Mouse (Mus musculus): ENCODE measurements around the gene Prss34. TPM values are rescaled to one million over a fixed set of nuclear protein-coding genes. Genes with fewer than 3 reads are reported as not detected.

Gene Prss34
- polyA plus RNA-seq, 1 experiment from 2014 or later, result 0.33 TPM

DNA sequence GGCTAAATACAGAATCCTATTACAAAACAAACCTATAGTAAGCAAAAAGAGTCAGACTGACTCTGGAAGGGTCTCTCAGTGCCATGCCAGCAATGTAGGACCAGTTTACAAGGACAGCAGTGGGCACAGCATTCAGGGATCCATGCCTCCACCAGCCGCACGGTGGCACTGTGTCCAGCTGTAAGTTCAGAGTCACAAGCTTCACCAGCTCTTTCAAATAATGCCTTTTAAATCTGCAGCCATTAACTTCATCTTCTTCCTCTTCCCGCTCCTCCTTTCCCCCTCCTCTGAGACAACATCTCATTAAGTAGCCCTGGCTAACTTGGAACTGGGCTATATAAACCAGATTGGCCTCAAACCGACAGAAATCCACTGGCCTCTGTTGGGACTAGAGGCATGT, 9.4 kb upstream of the Prss34 start:
- Histone ChIP-seq H3K4me2 (replicated peaks; ENCODE audit: low read depth, low read length) (no peak overlapping the region), H3K9me3 (ENCODE audit: control insufficient read depth, low read depth, low read length) (no peaks in the 10 kb centered on the region), H3K36me3 (ENCODE audit: control insufficient read depth, insufficient read depth, low read length) (no peaks in the 10 kb centered on the region), H3K27ac (ENCODE audit: low read length) (no peak overlapping the region), H3K27me3 (ENCODE audit: control insufficient read depth, insufficient read depth, low read length) (no peaks in the 10 kb centered on the region), H3K4me3 (ENCODE audit: low read depth, low read length) (no peak overlapping the region), H3K9ac (replicated peaks; ENCODE audit: low read depth, low read length) (no peak overlapping the region), H3K4me1 (ENCODE audit: control insufficient read depth, insufficient read depth, low read length) (no peaks in the 10 kb centered on the region)
- 16% methylated on average over 4 of the region's 4 CpGs for WGBS
- no peak for ATAC-seq (ENCODE audit: insufficient number of reproducible peaks, insufficient read depth, low FRiP score, low read depth)

DNA sequence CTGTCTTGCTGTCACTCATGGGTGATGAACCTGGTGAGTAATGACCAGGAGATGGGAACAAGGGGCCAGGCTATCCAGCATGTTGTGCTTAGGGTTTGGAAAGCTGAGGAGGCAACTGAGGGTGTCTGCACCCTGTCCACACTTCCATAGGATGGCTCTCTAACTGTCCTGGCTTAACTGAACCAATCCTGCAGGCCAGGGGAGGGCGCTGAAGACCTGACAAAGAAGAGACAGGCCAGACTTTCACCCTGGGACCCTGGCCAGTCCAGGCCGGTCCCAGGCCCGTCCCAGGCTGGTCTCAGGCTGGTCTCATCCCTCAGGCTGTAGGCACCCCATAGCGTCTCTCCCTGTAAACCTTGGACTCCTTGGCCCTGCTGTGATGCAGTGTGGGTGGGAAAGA, 7.8 kb upstream of the Prss34 start:
- Histone ChIP-seq H3K27me3 (ENCODE audit: control insufficient read depth, insufficient read depth, low read length) (no peaks in the 10 kb centered on the region), H3K36me3 (ENCODE audit: control insufficient read depth, insufficient read depth, low read length) (no peaks in the 10 kb centered on the region), H3K4me2 (replicated peaks; ENCODE audit: low read depth, low read length) (no peak overlapping the region), H3K9ac (replicated peaks; ENCODE audit: low read depth, low read length) (no peak overlapping the region), H3K27ac (ENCODE audit: low read length) (no peak overlapping the region), H3K9me3 (ENCODE audit: control insufficient read depth, low read depth, low read length) (no peaks in the 10 kb centered on the region), H3K4me1 (ENCODE audit: control insufficient read depth, insufficient read depth, low read length) (no peaks in the 10 kb centered on the region), H3K4me3 (ENCODE audit: low read depth, low read length) (no peak overlapping the region)
- WGBS, result 33% methylated on average over 4 of the region's 4 CpGs
- ATAC-seq (ENCODE audit: insufficient number of reproducible peaks, insufficient read depth, low FRiP score, low read depth), result no peak

DNA sequence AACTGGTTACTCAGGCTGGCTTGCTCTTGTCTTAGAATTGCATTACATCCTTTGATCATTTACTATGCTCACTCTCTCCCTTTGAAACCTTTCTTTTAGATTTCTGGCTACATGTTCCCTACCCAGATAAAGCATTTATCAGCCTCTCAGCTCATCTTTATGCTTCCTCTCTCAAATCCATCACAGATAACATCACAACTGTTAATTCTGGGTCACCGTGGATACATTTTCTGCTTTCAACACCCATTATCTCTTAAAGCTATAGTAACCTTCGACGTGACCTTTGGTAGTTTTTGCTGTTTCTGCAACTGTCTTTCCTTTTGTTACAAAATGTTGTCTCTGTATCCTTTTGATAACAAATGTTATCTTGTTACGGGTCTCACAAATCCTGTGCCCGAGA, 4.7 kb upstream of the Prss34 start:
- H3K9me3 ChIP-seq (ENCODE audit: control insufficient read depth, low read depth, low read length), result no peaks in the 10 kb centered on the region
- H3K27me3 ChIP-seq (ENCODE audit: control insufficient read depth, insufficient read depth, low read length), result no peaks in the 10 kb centered on the region
- H3K36me3 ChIP-seq (ENCODE audit: control insufficient read depth, insufficient read depth, low read length), result no peaks in the 10 kb centered on the region
- no peak overlapping the region for H3K9ac ChIP-seq (replicated peaks; ENCODE audit: low read depth, low read length)
- no peaks in the 10 kb centered on the region for H3K4me1 ChIP-seq (ENCODE audit: control insufficient read depth, insufficient read depth, low read length)
- ATAC-seq (ENCODE audit: insufficient number of reproducible peaks, insufficient read depth, low FRiP score, low read depth), result no peak
- no peak overlapping the region for H3K4me2 ChIP-seq (replicated peaks; ENCODE audit: low read depth, low read length)
- H3K4me3 ChIP-seq (ENCODE audit: low read depth, low read length), result no peak overlapping the region
- 62% methylated on average over 5 of the region's 5 CpGs for WGBS
- no peak overlapping the region for H3K27ac ChIP-seq (ENCODE audit: low read length)

DNA sequence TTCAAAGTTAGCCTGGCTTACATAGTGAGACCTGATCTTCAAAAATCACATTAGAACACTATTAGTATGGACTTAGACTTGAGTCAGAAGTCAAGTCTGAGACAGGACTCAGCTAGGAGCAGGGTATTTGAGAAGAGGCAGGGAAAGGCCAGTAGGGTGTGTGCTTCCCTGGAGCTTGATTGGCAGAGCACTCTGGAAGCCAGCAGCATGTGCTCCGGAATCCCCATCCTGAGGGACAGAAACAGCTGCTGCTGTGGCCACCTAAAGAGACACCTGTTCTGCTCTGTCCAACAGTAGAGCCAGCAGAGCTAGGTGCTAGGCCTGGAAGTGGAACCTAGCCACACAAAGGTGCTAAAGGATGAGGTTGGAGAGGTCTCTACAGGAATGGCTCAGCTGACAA, 4.1 kb upstream of the Prss34 start:
- no peak overlapping the region for H3K9ac ChIP-seq (replicated peaks; ENCODE audit: low read depth, low read length)
- WGBS, result 60% methylated on average over 1 of the region's 1 CpGs
- no peak for ATAC-seq (ENCODE audit: insufficient number of reproducible peaks, insufficient read depth, low FRiP score, low read depth)
- H3K27ac ChIP-seq (ENCODE audit: low read length), result no peak overlapping the region
- H3K27me3 ChIP-seq (ENCODE audit: control insufficient read depth, insufficient read depth, low read length), result no peaks in the 10 kb centered on the region
- no peaks in the 10 kb centered on the region for H3K4me1 ChIP-seq (ENCODE audit: control insufficient read depth, insufficient read depth, low read length)
- H3K4me2 ChIP-seq (replicated peaks; ENCODE audit: low read depth, low read length), result no peak overlapping the region
- H3K9me3 ChIP-seq (ENCODE audit: control insufficient read depth, low read depth, low read length), result no peaks in the 10 kb centered on the region
- no peaks in the 10 kb centered on the region for H3K36me3 ChIP-seq (ENCODE audit: control insufficient read depth, insufficient read depth, low read length)
- no peak overlapping the region for H3K4me3 ChIP-seq (ENCODE audit: low read depth, low read length)

DNA sequence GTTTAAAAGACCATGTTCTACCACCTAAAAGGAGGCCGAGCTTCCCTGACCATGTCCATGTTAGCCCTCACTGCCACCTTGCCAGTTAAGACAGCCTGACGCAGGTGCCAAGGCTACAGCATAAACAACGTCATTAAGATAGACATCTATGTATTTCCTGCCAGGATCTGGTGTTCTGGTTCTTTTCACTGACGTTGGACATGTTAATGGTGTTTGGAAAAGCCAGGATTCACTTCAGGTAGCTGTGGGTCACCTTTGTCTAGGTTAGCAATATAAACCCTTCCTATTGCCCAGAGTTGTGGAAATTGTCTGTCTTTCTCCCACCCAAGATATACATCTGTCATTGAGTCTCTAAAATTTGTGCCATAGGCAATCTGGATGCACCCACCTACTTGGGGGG, 10.2 kb downstream of the Prss34 start, which contains the start of gene Prss28:
TSS of gene Prss28 (plus strand) at position 301 of the 400 bp plus-strand sequence.
- Histone ChIP-seq H3K9me3 (ENCODE audit: control insufficient read depth, low read depth, low read length) (no peaks in the 10 kb centered on the region), H3K27ac (ENCODE audit: low read length) (no peak within 1 kb of the TSS), H3K4me1 (ENCODE audit: control insufficient read depth, insufficient read depth, low read length) (no peaks in the 10 kb centered on the region), H3K4me3 (ENCODE audit: low read depth, low read length) (no peak within 1 kb of the TSS), H3K4me2 (replicated peaks; ENCODE audit: low read depth, low read length) (no peak within 1 kb of the TSS), H3K27me3 (ENCODE audit: control insufficient read depth, insufficient read depth, low read length) (no peaks in the 10 kb centered on the region), H3K36me3 (ENCODE audit: control insufficient read depth, insufficient read depth, low read length) (no peaks in the 10 kb centered on the region), H3K9ac (replicated peaks; ENCODE audit: low read depth, low read length) (no peak within 1 kb of the TSS)
- no peak for ATAC-seq (ENCODE audit: insufficient number of reproducible peaks, insufficient read depth, low FRiP score, low read depth)
- WGBS, result 51% methylated on average over 4 of the region's 4 CpGs

DNA sequence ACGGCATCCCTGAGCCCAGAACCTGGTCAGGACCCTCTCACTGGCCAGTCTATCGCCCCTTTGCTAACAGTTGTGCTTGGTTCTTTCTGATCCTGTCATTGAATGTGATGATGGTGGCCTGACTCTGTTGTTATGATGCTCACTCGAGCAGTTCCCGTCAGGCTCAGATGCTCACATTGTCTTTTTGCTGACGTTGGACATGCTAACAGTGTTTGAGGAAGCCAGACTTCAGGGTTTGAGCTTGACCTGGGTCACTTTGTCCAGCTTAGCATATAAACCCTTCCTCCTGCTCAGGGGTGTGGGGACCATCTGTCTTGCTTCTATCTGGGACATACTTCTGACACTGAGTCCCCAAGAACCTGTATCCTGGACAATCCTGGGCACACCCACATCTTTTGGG, 20.2 kb downstream of the Prss34 start, which contains the start of gene Prss29:
TSS of gene Prss29 (plus strand) at position 301 of the 400 bp plus-strand sequence.
- no peak within 1 kb of the TSS for H3K4me2 ChIP-seq (replicated peaks; ENCODE audit: low read depth, low read length)
- H3K27me3 ChIP-seq (ENCODE audit: control insufficient read depth, insufficient read depth, low read length), result no peaks in the 10 kb centered on the region
- H3K27ac ChIP-seq (ENCODE audit: low read length), result no peak within 1 kb of the TSS
- no peaks in the 10 kb centered on the region for H3K4me1 ChIP-seq (ENCODE audit: control insufficient read depth, insufficient read depth, low read length)
- no peak within 1 kb of the TSS for H3K9ac ChIP-seq (replicated peaks; ENCODE audit: low read depth, low read length)
- no peak within 1 kb of the TSS for H3K4me3 ChIP-seq (ENCODE audit: low read depth, low read length)
- ATAC-seq (ENCODE audit: insufficient number of reproducible peaks, insufficient read depth, low FRiP score, low read depth), result no peak
- 71% methylated on average over 5 of the region's 5 CpGs for WGBS
- no peaks in the 10 kb centered on the region for H3K9me3 ChIP-seq (ENCODE audit: control insufficient read depth, low read depth, low read length)
- H3K36me3 ChIP-seq (ENCODE audit: control insufficient read depth, insufficient read depth, low read length), result no peaks in the 10 kb centered on the region

DNA sequence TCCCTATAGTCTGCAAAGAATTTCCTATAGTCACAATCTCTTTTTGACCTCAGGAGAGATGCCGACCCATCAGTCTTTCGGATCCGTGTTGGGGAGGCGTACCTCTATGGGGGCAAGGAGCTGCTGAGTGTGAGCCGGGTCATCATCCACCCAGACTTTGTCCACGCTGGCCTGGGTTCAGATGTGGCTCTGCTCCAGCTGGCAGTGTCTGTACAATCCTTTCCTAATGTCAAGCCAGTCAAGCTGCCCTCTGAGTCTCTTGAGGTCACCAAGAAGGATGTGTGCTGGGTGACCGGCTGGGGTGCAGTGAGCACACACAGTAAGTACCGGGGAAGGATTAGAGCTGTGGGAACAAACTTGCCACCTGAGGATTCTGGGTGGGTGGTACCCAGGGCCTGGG, 22.6 kb downstream of the Prss34 start:
- no peak overlapping the region for H3K9ac ChIP-seq (replicated peaks; ENCODE audit: low read depth, low read length)
- no peaks in the 10 kb centered on the region for H3K27me3 ChIP-seq (ENCODE audit: control insufficient read depth, insufficient read depth, low read length)
- no peaks in the 10 kb centered on the region for H3K36me3 ChIP-seq (ENCODE audit: control insufficient read depth, insufficient read depth, low read length)
- 88% methylated on average over 8 of the region's 8 CpGs for WGBS
- H3K4me3 ChIP-seq (ENCODE audit: low read depth, low read length), result no peak overlapping the region
- no peaks in the 10 kb centered on the region for H3K9me3 ChIP-seq (ENCODE audit: control insufficient read depth, low read depth, low read length)
- no peaks in the 10 kb centered on the region for H3K4me1 ChIP-seq (ENCODE audit: control insufficient read depth, insufficient read depth, low read length)
- no peak for ATAC-seq (ENCODE audit: insufficient number of reproducible peaks, insufficient read depth, low FRiP score, low read depth)
- H3K27ac ChIP-seq (ENCODE audit: low read length), result no peak overlapping the region
- H3K4me2 ChIP-seq (replicated peaks; ENCODE audit: low read depth, low read length), result no peak overlapping the region

DNA sequence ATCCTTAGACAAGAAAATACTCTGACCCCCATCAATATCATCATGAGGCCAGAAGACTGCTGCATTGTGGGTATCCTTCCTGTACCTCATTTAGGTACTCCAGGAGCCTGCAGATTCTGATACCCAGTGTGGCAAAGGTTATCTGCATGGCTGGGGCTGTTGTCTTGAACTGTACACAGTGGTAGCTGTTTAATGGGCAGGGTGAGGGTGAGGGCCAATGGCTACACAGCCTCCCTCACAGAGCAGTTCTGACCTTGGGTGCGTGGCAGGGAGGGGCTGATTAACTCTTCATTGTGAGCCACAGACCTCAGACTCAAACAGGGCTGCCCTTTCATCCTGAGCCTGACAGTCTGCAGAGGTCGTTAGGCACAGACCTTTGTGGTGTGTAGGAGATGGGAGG, 24.7 kb downstream of the Prss34 start:
- Histone ChIP-seq H3K27ac (ENCODE audit: low read length) (no peak overlapping the region), H3K9ac (replicated peaks; ENCODE audit: low read depth, low read length) (no peak overlapping the region), H3K36me3 (ENCODE audit: control insufficient read depth, insufficient read depth, low read length) (no peaks in the 10 kb centered on the region), H3K27me3 (ENCODE audit: control insufficient read depth, insufficient read depth, low read length) (no peaks in the 10 kb centered on the region), H3K4me2 (replicated peaks; ENCODE audit: low read depth, low read length) (no peak overlapping the region), H3K4me3 (ENCODE audit: low read depth, low read length) (no peak overlapping the region), H3K4me1 (ENCODE audit: control insufficient read depth, insufficient read depth, low read length) (no peaks in the 10 kb centered on the region), H3K9me3 (ENCODE audit: control insufficient read depth, low read depth, low read length) (no peaks in the 10 kb centered on the region)
- ATAC-seq (ENCODE audit: insufficient number of reproducible peaks, insufficient read depth, low FRiP score, low read depth), result no peak
- WGBS, result 9% methylated on average over 2 of the region's 2 CpGs

DNA sequence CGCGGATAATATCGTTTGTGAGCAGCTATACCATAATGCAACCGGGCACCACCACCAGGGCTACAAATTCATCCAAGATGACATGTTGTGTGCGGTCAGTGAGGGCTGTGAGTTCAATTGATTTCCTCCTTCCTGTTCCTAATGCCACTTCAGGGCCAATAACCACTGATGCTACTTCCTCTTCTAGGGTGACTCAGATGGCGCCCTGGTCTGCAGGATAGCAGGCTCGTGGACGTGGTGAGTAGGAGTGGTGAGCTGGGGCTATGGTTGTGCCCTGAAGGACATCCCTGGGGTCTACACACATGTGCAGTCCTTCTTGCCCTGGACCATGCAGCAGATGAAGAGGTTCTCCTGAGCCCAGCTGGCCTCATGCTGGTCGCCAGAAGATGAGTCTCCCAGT, 34.1 kb downstream of the Prss34 start:
- no peak overlapping the region for H3K9ac ChIP-seq (replicated peaks; ENCODE audit: low read depth, low read length)

More for the DNA sequence above, 34.1 kb downstream of the Prss34 start:
- Histone ChIP-seq H3K4me3 (ENCODE audit: low read depth, low read length) (no peak overlapping the region), H3K27me3 (ENCODE audit: control insufficient read depth, insufficient read depth, low read length) (no peaks in the 10 kb centered on the region), H3K4me2 (replicated peaks; ENCODE audit: low read depth, low read length) (no peak overlapping the region), H3K9me3 (ENCODE audit: control insufficient read depth, low read depth, low read length) (no peaks in the 10 kb centered on the region), H3K36me3 (ENCODE audit: control insufficient read depth, insufficient read depth, low read length) (no peaks in the 10 kb centered on the region), H3K27ac (ENCODE audit: low read length) (no peak overlapping the region), H3K4me1 (ENCODE audit: control insufficient read depth, insufficient read depth, low read length) (no peaks in the 10 kb centered on the region)
- no peak for ATAC-seq (ENCODE audit: insufficient number of reproducible peaks, insufficient read depth, low FRiP score, low read depth)
- 75% methylated on average over 9 of the region's 9 CpGs for WGBS
